Mouse (Mus musculus) limb, embryonic 10.5 days (tissue): ENCODE data around the gene Hes2. TPM values are rescaled to one million over a fixed set of nuclear protein-coding genes. Genes with fewer than 3 reads are reported as not detected.

ENCODE experiments used
- DNase-seq: peaks from one replicate; pipeline ENCODE4 v3.0.0-alpha.2; 2017; ENCODE audit warnings: low spot score
- H3K27ac ChIP-seq: fragments of 300-500 bp; sonication (generic); 2 replicates; pipeline ENCODE4 v1.5.1; 2016; ENCODE audit warnings: mild to moderate bottlenecking
- H3K27me3 ChIP-seq: fragments of 300-500 bp; sonication (generic); 2 replicates; pipeline ENCODE4 v1.6.1; 2016; ENCODE audit warnings: low read depth, mild to moderate bottlenecking; ENCODE audit not compliant: poor library complexity, severe bottlenecking
- H3K36me3 ChIP-seq: fragments of 300-500 bp; sonication (generic); 2 replicates; pipeline ENCODE4 v1.6.1; 2016; ENCODE audit warnings: mild to moderate bottlenecking, moderate library complexity
- H3K4me1 ChIP-seq: fragments of 300-500 bp; sonication (generic); 2 replicates; pipeline ENCODE4 v1.6.1; 2016
- H3K4me3 ChIP-seq: fragments of 300-500 bp; sonication (generic); 2 replicates; pipeline ENCODE4 v1.5.1; 2016; ENCODE audit warnings: mild to moderate bottlenecking, moderate library complexity
- H3K9me3 ChIP-seq: fragments of 300-500 bp; sonication (generic); replicated peaks from 2 replicates; pipeline ENCODE4 v1.6.1; 2016; ENCODE audit warnings: mild to moderate bottlenecking
- WGBS: fragments of 180-500 bp; shearing (Covaris S2); methylation state at CpG from one replicate; pipeline ENCODE4 v1.1.7; 2016; 5-methylcytosine and 5-hydroxymethylcytosine counted together
- polyA plus RNA-seq: library from polyadenylated mRNA; unstranded; fragments of >200 nt; fragmentation: Nextera tagmentation; extraction: Ambion mirVana; gene quantifications from 2 replicates; pipeline ENCODE4 v1.2.1, GENCODE M21; 2016

The Hes2 gene
- polyA plus RNA-seq, 1 experiment from 2014 or later = not detected

GRCm38 (mm10) chr4:152187142-152187541, 28.5 kb downstream of the Hes2 start:
- DNase-seq = no peak
- Histone ChIP-seq H3K9me3 (no peaks in the 10 kb centered on the region), H3K27ac (no peak overlapping the region), H3K27me3 (peaks cover 12% of the 10 kb centered on the region; the same call in 1 of the 2 replicates), H3K4me3 (no peak overlapping the region), H3K4me1 (peaks cover 40% of the 10 kb centered on the region), H3K36me3 (no peaks in the 10 kb centered on the region)
- WGBS = 87% methylated on average over 9 of the region's 9 CpGs

DNA sequence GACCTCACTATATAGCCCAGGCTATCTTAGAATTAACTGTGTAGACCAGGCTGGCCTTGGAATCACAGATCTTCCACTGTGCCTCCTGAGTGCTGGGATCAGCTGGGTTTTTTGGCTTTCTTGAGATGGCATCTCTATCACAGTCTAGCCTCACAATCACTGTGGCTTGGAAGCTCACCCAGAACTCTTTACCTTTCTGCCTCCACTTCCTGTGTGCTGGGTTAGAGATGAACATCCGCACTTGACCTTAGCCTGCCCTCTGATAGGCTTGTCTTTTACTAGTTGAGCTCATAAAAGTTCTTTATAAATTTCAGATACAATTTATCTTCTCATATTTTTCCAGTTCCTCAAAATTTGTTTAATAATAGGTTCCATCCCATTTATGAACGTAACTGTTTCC, 30.0 kb downstream of the Hes2 start:
- Histone ChIP-seq H3K27me3 (peaks cover 12% of the 10 kb centered on the region; the same call in 1 of the 2 replicates), H3K27ac (no peak overlapping the region), H3K36me3 (no peaks in the 10 kb centered on the region), H3K4me1 (peaks cover 40% of the 10 kb centered on the region), H3K4me3 (no peak overlapping the region), H3K9me3 (no peaks in the 10 kb centered on the region)
- DNase-seq = no peak
- WGBS = 95% methylated on average over 2 of the region's 2 CpGs

GRCm38 (mm10) chr4:152189071-152189470, 30.4 kb downstream of the Hes2 start:
- Histone ChIP-seq H3K27ac (no peak overlapping the region), H3K27me3 (peaks cover 12% of the 10 kb centered on the region; the same call in 1 of the 2 replicates), H3K4me3 (no peak overlapping the region), H3K36me3 (no peaks in the 10 kb centered on the region), H3K4me1 (peaks cover 40% of the 10 kb centered on the region), H3K9me3 (no peaks in the 10 kb centered on the region)
- no peak for DNase-seq
- WGBS = 87% methylated on average over 6 of the region's 6 CpGs

- H3K27ac ChIP-seq = no peak overlapping the region
These were observed 31.0 kb downstream of the Hes2 start for GRCm38 (mm10) chr4:152189691-152190090.

DNA sequence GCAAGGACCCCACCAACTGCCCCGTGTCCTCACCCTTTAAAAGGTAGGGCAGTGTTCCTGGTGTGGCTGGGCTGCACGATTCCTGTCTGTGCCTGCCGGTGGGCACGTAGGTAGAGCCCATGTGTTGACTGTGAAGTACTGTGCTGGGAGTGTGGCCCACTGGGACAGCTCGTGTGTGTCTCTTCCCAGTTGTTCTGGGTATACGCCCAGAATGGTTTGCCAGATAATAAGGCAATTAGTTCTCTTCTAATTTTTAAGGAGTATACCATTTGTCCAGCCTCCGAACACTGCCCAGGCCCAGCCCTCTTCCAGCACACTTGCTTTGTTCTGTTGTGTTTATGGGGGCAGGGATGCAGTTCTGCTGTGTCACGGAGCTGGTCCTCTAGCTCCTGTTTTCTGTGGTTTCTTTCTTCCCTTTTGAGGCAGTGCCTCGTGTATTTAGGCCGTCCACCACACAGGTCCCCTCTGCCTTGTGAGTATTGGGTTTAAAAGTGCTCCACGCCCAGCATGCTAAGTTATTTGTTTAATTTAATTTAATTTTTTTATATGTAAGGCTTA, 31.5 kb downstream of the Hes2 start:
- H3K27ac ChIP-seq = no peak overlapping the region
- 75% methylated on average over 11 of the region's 11 CpGs for WGBS

More at GRCm38 (mm10) chr4:152189691-152190090, 31.0 kb downstream of the Hes2 start:
- no peak for DNase-seq
- Histone ChIP-seq H3K4me1 (peaks cover 35% of the 10 kb centered on the region), H3K36me3 (no peaks in the 10 kb centered on the region), H3K27me3 (peaks cover 12% of the 10 kb centered on the region; the same call in 1 of the 2 replicates), H3K9me3 (no peaks in the 10 kb centered on the region), H3K4me3 (no peak overlapping the region)
- 83% methylated on average over 4 of the region's 4 CpGs for WGBS

GRCm38 (mm10) chr4:152190701-152191100, 32.0 kb downstream of the Hes2 start:
- WGBS = 80% methylated on average over 5 of the region's 5 CpGs
- Histone ChIP-seq H3K27me3 (peaks cover 11% of the 10 kb centered on the region; the same call in 1 of the 2 replicates), H3K27ac (no peak overlapping the region), H3K36me3 (no peaks in the 10 kb centered on the region), H3K4me3 (no peak overlapping the region), H3K4me1 (peaks cover 25% of the 10 kb centered on the region), H3K9me3 (no peaks in the 10 kb centered on the region)
- no peak for DNase-seq

More for the DNA sequence above, 31.5 kb downstream of the Hes2 start:
- Histone ChIP-seq H3K36me3 (no peaks in the 10 kb centered on the region), H3K9me3 (no peaks in the 10 kb centered on the region), H3K4me1 (peaks cover 31% of the 10 kb centered on the region), H3K4me3 (no peak overlapping the region), H3K27me3 (peaks cover 12% of the 10 kb centered on the region; the same call in 1 of the 2 replicates)
- no peak for DNase-seq

DNA sequence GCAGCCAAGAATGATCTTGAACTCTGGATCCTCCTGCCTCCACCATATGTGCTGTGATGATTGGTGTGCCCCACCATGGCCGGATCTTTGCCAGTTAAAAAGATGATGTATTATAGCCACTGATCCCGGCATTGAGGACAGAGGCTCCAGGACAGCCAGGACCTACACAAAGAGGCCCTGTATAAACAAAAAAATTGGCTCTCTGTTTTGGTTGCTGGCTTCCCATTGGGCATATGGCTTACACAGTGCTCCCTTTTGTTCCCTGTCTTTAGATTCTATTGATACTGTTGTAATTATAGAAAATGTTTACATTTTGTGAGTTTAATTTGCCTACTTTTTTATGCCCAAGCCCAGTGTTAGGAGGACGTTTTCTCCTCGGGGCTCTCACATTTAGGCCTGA, 33.9 kb downstream of the Hes2 start:
- DNase-seq = no peak
- H3K36me3 ChIP-seq = no peaks in the 10 kb centered on the region
- whole genome bisulfite sequencing = 75% methylated on average over 4 of the region's 4 CpGs
- no peak overlapping the region; the same call in 1 of the 2 replicates for H3K27ac ChIP-seq
- no peaks in the 10 kb centered on the region for H3K27me3 ChIP-seq
- peaks cover 11% of the 10 kb centered on the region; the same call in 1 of the 2 replicates for H3K4me1 ChIP-seq
- H3K4me3 ChIP-seq = no peak overlapping the region
- no peaks in the 10 kb centered on the region for H3K9me3 ChIP-seq

GRCm38 (mm10) chr4:152194476-152195175, 36.0 kb downstream of the Hes2 start:
- WGBS = 81% methylated on average over 3 of the region's 3 CpGs
- Histone ChIP-seq H3K4me1 (peaks cover 11% of the 10 kb centered on the region; the same call in 1 of the 2 replicates), H3K27me3 (no peaks in the 10 kb centered on the region), H3K4me3 (no peak overlapping the region), H3K36me3 (no peaks in the 10 kb centered on the region), H3K9me3 (no peaks in the 10 kb centered on the region), H3K27ac (no peak overlapping the region)
- no peak for DNase-seq

DNA sequence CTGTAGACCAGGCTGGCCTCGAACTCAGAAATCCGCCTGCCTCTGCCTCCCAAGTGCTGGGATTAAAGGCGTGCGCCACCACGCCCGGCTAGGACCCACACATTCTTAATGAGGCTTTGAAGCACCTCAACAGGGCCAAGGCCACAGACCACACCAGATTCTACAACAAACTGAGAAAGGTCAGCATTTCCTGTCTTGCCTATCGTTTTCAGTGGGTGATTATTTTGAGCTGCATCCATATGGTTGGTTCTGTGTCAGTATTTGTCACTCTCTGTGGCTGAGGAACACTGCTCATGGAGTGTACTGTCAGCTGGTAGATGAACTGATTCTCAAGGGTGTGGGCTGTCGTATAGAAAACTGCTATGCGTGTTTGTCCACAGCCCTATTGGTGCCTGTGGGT, 37.6 kb downstream of the Hes2 start:
- Histone ChIP-seq H3K4me1 (no peaks in the 10 kb centered on the region; the same call in 1 of the 2 replicates), H3K9me3 (no peaks in the 10 kb centered on the region), H3K4me3 (no peak overlapping the region), H3K36me3 (no peaks in the 10 kb centered on the region), H3K27ac (no peak overlapping the region), H3K27me3 (no peaks in the 10 kb centered on the region)
- 94% methylated on average over 9 of the region's 9 CpGs for WGBS
- DNase-seq = no peak

DNA sequence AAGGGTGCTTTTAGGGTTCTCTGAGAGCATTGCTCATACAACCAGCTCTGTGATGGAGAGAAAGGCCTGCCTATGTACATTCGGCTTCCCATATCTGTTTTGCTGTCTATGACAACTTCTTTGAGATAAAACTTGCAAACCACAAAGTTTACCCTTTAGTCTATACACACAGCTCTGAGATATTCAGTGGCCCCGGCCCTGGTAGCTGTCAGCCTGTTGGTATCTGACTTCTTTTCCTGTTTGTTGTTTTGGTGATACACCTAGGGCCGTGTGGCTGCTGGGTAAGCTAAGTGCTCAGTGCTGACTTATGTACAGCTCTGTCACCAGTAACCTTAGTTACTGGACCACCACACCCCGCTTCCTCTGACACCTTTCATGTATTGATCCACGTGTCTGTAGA, 38.9 kb downstream of the Hes2 start:
- 82% methylated on average over 5 of the region's 5 CpGs for WGBS

GRCm38 (mm10) chr4:152199617-152200016, 41.0 kb downstream of the Hes2 start:
- H3K27me3 ChIP-seq = no peaks in the 10 kb centered on the region
- 81% methylated on average over 1 of the region's 1 CpGs for WGBS
- no peak overlapping the region for H3K4me3 ChIP-seq
- no peaks in the 10 kb centered on the region for H3K36me3 ChIP-seq
- no peak for DNase-seq
- no peak overlapping the region for H3K27ac ChIP-seq
- peaks cover 8% of the 10 kb centered on the region for H3K4me1 ChIP-seq
- no peaks in the 10 kb centered on the region for H3K9me3 ChIP-seq

More for the DNA sequence above, 38.9 kb downstream of the Hes2 start:
- no peaks in the 10 kb centered on the region for H3K27me3 ChIP-seq
- peaks cover 1% of the 10 kb centered on the region; the same call in 1 of the 2 replicates for H3K4me1 ChIP-seq
- no peaks in the 10 kb centered on the region for H3K36me3 ChIP-seq
- DNase-seq = no peak
- H3K9me3 ChIP-seq = no peaks in the 10 kb centered on the region
- no peak overlapping the region for H3K27ac ChIP-seq
- H3K4me3 ChIP-seq = no peak overlapping the region

DNA sequence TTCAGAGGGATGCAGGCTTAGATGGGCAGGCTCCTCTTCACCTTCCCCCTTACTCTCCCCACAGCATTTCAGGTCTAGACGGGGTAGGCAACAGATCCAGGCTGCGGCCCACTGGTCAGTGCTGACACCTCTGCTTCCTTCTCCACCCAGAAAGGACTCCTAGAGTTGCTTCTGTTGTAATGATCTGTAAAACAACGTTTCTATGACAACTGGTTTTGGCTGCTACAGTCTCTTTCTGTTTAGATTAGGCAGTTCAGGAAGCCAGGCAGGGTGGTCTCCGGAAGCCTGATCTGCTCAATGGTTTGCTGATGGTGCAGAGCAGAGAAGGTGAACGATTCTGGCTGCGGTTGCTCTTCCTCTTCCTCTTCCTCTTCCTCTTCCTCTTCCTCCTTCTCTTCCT, 42.8 kb downstream of the Hes2 start:
- Histone ChIP-seq H3K9me3 (no peaks in the 10 kb centered on the region), H3K4me3 (no peak overlapping the region), H3K27ac (no peak overlapping the region), H3K36me3 (no peaks in the 10 kb centered on the region), H3K27me3 (no peaks in the 10 kb centered on the region), H3K4me1 (peaks cover 14% of the 10 kb centered on the region)
- no peak for DNase-seq
- WGBS = 79% methylated on average over 6 of the region's 6 CpGs

DNA sequence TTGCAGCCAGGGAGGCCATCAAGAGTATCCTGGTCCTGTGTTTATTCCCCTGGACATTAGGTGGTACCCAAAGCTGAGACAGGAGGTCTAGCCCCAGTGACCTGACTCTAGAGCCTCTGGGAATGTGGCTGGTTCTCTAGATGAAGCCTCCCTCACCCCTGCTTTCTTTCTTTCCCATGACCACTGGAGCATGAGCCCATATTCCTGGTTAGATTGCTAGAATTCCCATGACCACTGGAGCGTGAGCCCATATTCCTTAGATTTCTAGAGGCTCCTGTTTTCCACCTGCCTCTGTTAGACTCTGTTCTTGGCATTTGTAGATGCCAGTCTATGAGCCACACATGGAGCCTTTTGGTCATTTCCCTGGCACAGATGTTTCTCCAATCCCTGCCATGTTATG, 43.8 kb downstream of the Hes2 start:
- DNase-seq = no peak
- Histone ChIP-seq H3K27me3 (no peaks in the 10 kb centered on the region), H3K36me3 (no peaks in the 10 kb centered on the region), H3K9me3 (no peaks in the 10 kb centered on the region), H3K4me3 (no peak overlapping the region), H3K27ac (no peak overlapping the region), H3K4me1 (peaks cover 19% of the 10 kb centered on the region)
- 87% methylated on average over 1 of the region's 1 CpGs for WGBS
